ENCODE assay signal across 11 mouse cellular contexts in the genomic region with DNA sequence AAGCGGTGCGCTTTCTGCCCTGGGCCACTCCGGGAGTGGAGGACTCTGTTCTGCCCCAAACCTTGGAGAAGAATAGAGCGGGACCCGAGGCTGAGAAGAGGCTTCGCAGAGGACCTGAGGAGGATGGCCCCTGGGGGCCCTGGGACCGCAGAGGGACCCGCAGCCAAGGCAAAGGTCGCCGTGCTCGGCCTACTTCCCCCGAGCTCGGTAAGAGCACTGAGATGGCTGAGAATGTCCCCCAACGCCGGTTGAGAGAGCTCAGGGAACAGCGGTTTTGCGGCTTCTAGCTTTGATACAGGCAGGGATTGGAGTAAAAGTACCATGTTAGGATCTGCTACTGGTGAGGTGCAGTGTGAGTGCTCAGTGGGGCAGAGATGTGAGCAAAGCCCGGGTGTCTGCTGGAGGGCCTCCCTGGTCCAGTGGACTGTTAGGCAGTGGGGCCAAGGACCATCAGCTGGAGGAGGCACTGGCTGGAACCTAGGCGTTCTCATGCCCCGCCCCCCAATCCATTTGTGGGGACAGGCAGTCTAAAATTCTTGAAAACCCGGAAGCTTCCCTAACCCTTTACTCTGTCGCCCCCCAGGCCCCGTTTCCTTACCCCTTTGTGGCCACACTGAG. TPM values are rescaled to one million over a fixed set of nuclear protein-coding genes. Genes with fewer than 3 reads are reported as not detected.
DNase-seq lines count a peak whose midpoint lies in the region; ATAC-seq and TF ChIP-seq lines count a peak whose summit lies in the region.
"Had no signal": no experiment of that assay in that cellular context is flagged by ENCODE, and none has a peak within 500 bp of the region (broad histone marks: within the 10 kb centered on the region; RNA-seq: fewer than 3 reads in every experiment).

No protein-coding gene starts in this region.

- 22% methylated on average over 23 of the region's 23 CpGs for WGBS in forebrain, embryonic 15.5 days
- WGBS in limb, embryonic 15.5 days = 36% methylated on average over 23 of the region's 23 CpGs

- peak overlapping the region; percentile 69 for H3K4me3 ChIP-seq in E14TG2a.4 (replicated peaks; ENCODE audit: low read length)
- peak overlapping the region; percentile 31 for H3K4me3 ChIP-seq in forebrain, embryonic 15.5 days
- peak overlapping the region; percentile 33; the same call in 1 of the 2 replicates for H3K4me3 ChIP-seq in limb, embryonic 15.5 days

- no peaks in the 10 kb centered on the region for H3K9me3 ChIP-seq in E14TG2a.4 (ENCODE audit: low read length)
- no peaks in the 10 kb centered on the region for H3K9me3 ChIP-seq in forebrain, embryonic 15.5 days
- no peaks in the 10 kb centered on the region for H3K9me3 ChIP-seq in limb, embryonic 15.5 days

- no peak overlapping the region for H3K9ac ChIP-seq in forebrain, embryonic 15.5 days (replicated peaks)
- 0 out of 2 replicates have a peak overlapping the region, but pooled peaks have one; percentile 35 for H3K9ac ChIP-seq in limb, embryonic 15.5 days

- peak; percentile 24 for DNase-seq in embryo, embryonic 10.5 days (ENCODE audit: low spot score)
- no peak for DNase-seq in embryo, embryonic 9.5 days (ENCODE audit: extremely low spot score)
- DNase-seq in adrenal gland, adult 2 months = no peak
- DNase-seq in frontal cortex, adult 2 months (ENCODE audit: extremely low spot score in 1 of 2, low spot score in 1 of 2) = no peak
- DNase-seq: B cell, adult 2 months; heart, postnatal 14 days had no signal

- peaks cover 42% of the 10 kb centered on the region for H3K4me1 ChIP-seq in E14TG2a.4 (replicated peaks; ENCODE audit: low read depth, low read length)
- peaks cover 54% of the 10 kb centered on the region for H3K4me1 ChIP-seq in forebrain, embryonic 15.5 days
- H3K4me1 ChIP-seq in limb, embryonic 15.5 days = peaks cover 45% of the 10 kb centered on the region

- H3K36me3 ChIP-seq in E14TG2a.4 (ENCODE audit: insufficient read depth, low read length) = no peaks in the 10 kb centered on the region
- H3K36me3 ChIP-seq in forebrain, embryonic 15.5 days = no peaks in the 10 kb centered on the region
- peaks cover 15% of the 10 kb centered on the region; the same call in 1 of the 2 replicates for H3K36me3 ChIP-seq in limb, embryonic 15.5 days

- H3K27ac ChIP-seq in forebrain, embryonic 15.5 days (replicated peaks) = no peak overlapping the region
- no peak overlapping the region for H3K27ac ChIP-seq in limb, embryonic 15.5 days

- TF ChIP-seq CTCF in E14TG2a.4 (conservative IDR thresholded peaks at IDR 0.05; ENCODE audit: low read length) = no peak

- no peak for ATAC-seq in forebrain, embryonic 15.5 days (replicated peaks)
- no peak for ATAC-seq in limb, embryonic 15.5 days (ENCODE audit: insufficient number of reproducible peaks, low FRiP score, low TSS enrichment, low read depth)
- no peak for ATAC-seq in CD4-positive, CD25-positive, alpha-beta regulatory T cell, adult 4 months

- H3K4me2 ChIP-seq in forebrain, embryonic 15.5 days (replicated peaks) = peak overlapping the region; percentile 54
- peak overlapping the region; percentile 51 for H3K4me2 ChIP-seq in limb, embryonic 15.5 days

- H3K27me3 ChIP-seq in E14TG2a.4 (ENCODE audit: insufficient read depth, low read length) = peaks cover 91% of the 10 kb centered on the region
- peaks cover 39% of the 10 kb centered on the region for H3K27me3 ChIP-seq in forebrain, embryonic 15.5 days
- peaks cover 47% of the 10 kb centered on the region for H3K27me3 ChIP-seq in limb, embryonic 15.5 days

RNA-seq across cellular contexts. Expression of gene Speg, which starts 13.9 kb away (rescaled TPM):
- polyA plus RNA-seq in forebrain, embryonic 15.5 days (2015; fragmentation: Nextera tagmentation; extraction: Ambion mirVana) = 9.9 and 11.4 TPM in 2 replicates
- polyA plus RNA-seq in limb, embryonic 15.5 days (2015; fragmentation: Nextera tagmentation; extraction: Ambion mirVana) = 15.4 and 16.3 TPM in 2 replicates
- polyA plus RNA-seq in CD4-positive, CD25-positive, alpha-beta regulatory T cell, adult 4 months (2017; shearing (Covaris generic)) = under 1 TPM in 1 of 2 experiments, not detected in 1; 0.03 TPM
- total RNA-seq in adrenal gland, adult 2 months (2021) = 10 to 100 TPM in 1 of 2 experiments, 1 to 10 TPM in 1; 9.9 to 15.2 TPM
- polyA plus RNA-seq in adrenal gland, adult 2 months (2012; rRNA removed) = 56.5 and 93.7 TPM in 2 replicates
- 134 and 135 TPM in 2 replicates for polyA plus RNA-seq in frontal cortex, adult 2 months (2012; rRNA removed)
- total RNA-seq: common myeloid progenitor, adult 5-6 weeks had no signal

RNA-seq across cellular contexts. Expression of gene Des, which starts 28.9 kb away (rescaled TPM):
- polyA plus RNA-seq in forebrain, embryonic 15.5 days (2015; fragmentation: Nextera tagmentation; extraction: Ambion mirVana) = 1.0 and 1.2 TPM in 2 replicates
- polyA plus RNA-seq in limb, embryonic 15.5 days (2015; fragmentation: Nextera tagmentation; extraction: Ambion mirVana) = 74.4 and 227 TPM in 2 replicates
- polyA plus RNA-seq in CD4-positive, CD25-positive, alpha-beta regulatory T cell, adult 4 months (2017; shearing (Covaris generic)) = not detected
- total RNA-seq in adrenal gland, adult 2 months (2021) = 10 to 100 TPM; 16.6 to 31.8 TPM
- 17.2 and 18.6 TPM in 2 replicates for polyA plus RNA-seq in adrenal gland, adult 2 months (2012; rRNA removed)
- polyA plus RNA-seq in frontal cortex, adult 2 months (2012; rRNA removed) = 2.5 and 3.5 TPM in 2 replicates
- total RNA-seq: common myeloid progenitor, adult 5-6 weeks had no signal

RNA-seq across cellular contexts. Expression of gene Gmppa, which starts 46.7 kb away (rescaled TPM):
- polyA plus RNA-seq in forebrain, embryonic 15.5 days (2015; fragmentation: Nextera tagmentation; extraction: Ambion mirVana) = 62.3 and 77.8 TPM in 2 replicates
- polyA plus RNA-seq in limb, embryonic 15.5 days (2015; fragmentation: Nextera tagmentation; extraction: Ambion mirVana) = 94.6 and 97.0 TPM in 2 replicates
- 10 to 100 TPM; 57.0 to 91.3 TPM for polyA plus RNA-seq in CD4-positive, CD25-positive, alpha-beta regulatory T cell, adult 4 months (2017; shearing (Covaris generic))
- 10 to 100 TPM; 69.1 to 77.7 TPM for total RNA-seq in adrenal gland, adult 2 months (2021)
- 137 and 189 TPM in 2 replicates for polyA plus RNA-seq in adrenal gland, adult 2 months (2012; rRNA removed)
- 101 and 111 TPM in 2 replicates for polyA plus RNA-seq in frontal cortex, adult 2 months (2012; rRNA removed)

Comparison
In these comparisons a context has a peak if more than half of its experiments do, and no peak if none do; other contexts are left out.
1. RNA of gene Speg, which starts 13.9 kb away (polyA plus RNA-seq): 134 to 135 TPM in frontal cortex, adult 2 months, 56.5 to 93.7 TPM in adrenal gland, adult 2 months, 15.4 to 16.3 TPM in limb, embryonic 15.5 days and 9.9 to 11.4 TPM in forebrain, embryonic 15.5 days; 0.03 TPM in CD4-positive, CD25-positive, alpha-beta regulatory T cell, adult 4 months; every median in the first group is over 10 times any median in the second.
2. Peak in every context shown above with its lines, with median percentiles within 50 percentile points of each other: H3K4me3 ChIP-seq.